Mouse (Mus musculus): ENCODE results near the gene Zfp462. TPM values are rescaled to one million over a fixed set of nuclear protein-coding genes. Genes with fewer than 3 reads are reported as not detected.

Gene Zfp462
- polyA plus RNA-seq, 1 experiment from 2014 or later = 9.0 TPM

DNA sequence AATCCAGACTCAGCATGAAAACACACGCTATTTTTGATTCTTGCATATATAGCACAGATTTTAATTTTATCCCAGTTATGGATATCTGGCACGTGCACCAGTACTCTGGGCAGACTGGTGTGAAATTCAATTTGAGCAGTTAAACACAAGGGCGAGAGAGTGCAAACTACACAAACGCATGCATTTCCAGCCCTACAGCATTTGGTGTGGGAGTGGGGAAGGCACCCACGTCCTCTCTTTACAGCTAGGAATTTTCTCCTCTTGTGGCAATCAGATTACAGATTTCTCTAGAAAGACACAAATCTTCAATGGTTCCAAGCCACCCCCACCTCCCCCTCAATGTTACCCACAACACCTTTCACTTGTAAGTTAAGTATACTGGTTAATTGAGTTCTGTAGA lies 114.1 kb downstream of the Zfp462 start:
- peaks cover 21% of the 10 kb centered on the region for H3K36me3 ChIP-seq (ENCODE audit: control insufficient read depth, insufficient read depth, low read length)

DNA sequence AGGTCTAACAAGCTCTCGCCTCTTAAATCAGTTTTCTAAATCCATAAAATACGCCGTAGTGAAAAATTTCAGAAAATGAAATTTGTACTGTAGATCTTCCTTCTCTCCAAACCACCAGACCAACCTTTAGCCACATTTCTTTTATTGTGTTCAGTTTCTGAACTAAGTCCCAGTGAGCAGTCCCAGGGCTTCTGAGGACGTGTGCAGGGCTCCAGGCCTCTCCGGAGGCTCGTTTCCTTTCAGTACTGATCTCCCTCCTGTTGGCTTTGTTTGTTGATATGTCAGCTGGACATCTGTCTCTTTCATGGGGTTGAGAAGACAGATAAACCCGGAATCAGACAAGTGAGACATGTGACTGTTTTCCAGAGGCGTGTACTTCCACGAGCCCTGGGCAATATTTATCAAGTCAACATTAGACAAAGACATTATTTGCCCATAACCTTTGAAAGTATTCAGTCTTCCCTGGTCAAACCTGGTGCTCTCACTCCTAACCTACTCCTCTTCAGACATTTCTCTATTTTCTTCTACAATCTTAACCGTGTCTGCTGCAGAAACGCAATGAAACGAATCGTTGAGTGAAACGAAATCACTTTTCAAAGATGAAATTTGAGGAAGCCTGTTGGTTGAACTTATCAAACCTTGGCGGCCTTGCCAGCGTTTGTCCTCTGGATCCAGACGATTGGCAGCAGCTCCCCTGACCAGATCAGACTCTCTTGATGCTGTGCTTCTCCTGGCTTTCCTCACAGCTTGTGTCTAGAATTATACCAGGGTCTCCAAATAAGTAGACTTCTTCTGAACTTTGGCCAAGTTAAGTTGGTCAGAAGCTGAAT lies 121.7 kb downstream of the Zfp462 start:
- no peaks in the 10 kb centered on the region for H3K9me3 ChIP-seq (ENCODE audit: control insufficient read depth, low read length)
- ATAC-seq = no peak
- H3K36me3 ChIP-seq (ENCODE audit: control insufficient read depth, insufficient read depth, low read length) = peaks cover 20% of the 10 kb centered on the region
- H3K9ac ChIP-seq (ENCODE audit: low read depth, low read length) = no peak overlapping the region
- H3K4me1 ChIP-seq (ENCODE audit: control insufficient read depth, insufficient read depth, low read depth, low read length) = no peaks in the 10 kb centered on the region
- 78% methylated on average over 17 of the region's 17 CpGs for WGBS
- H3K4me3 ChIP-seq (ENCODE audit: low read length) = no peak overlapping the region
- no peak overlapping the region for H3K27ac ChIP-seq (ENCODE audit: low read depth, low read length)
- no peaks in the 10 kb centered on the region for H3K27me3 ChIP-seq (replicated peaks; ENCODE audit: control insufficient read depth, insufficient read depth, low read length)
- no peak overlapping the region for H3K4me2 ChIP-seq (ENCODE audit: low read length)

More for the DNA sequence above, 114.1 kb downstream of the Zfp462 start:
- H3K4me2 ChIP-seq (ENCODE audit: low read length) = no peak overlapping the region
- no peaks in the 10 kb centered on the region for H3K4me1 ChIP-seq (ENCODE audit: control insufficient read depth, insufficient read depth, low read depth, low read length)
- no peak overlapping the region for H3K27ac ChIP-seq (ENCODE audit: low read depth, low read length)
- H3K9me3 ChIP-seq (ENCODE audit: control insufficient read depth, low read length) = no peaks in the 10 kb centered on the region
- WGBS = 75% methylated on average over 5 of the region's 5 CpGs
- no peak overlapping the region for H3K4me3 ChIP-seq (ENCODE audit: low read length)
- ATAC-seq = no peak
- no peak overlapping the region for H3K9ac ChIP-seq (ENCODE audit: low read depth, low read length)
- no peaks in the 10 kb centered on the region for H3K27me3 ChIP-seq (replicated peaks; ENCODE audit: control insufficient read depth, insufficient read depth, low read length)

DNA sequence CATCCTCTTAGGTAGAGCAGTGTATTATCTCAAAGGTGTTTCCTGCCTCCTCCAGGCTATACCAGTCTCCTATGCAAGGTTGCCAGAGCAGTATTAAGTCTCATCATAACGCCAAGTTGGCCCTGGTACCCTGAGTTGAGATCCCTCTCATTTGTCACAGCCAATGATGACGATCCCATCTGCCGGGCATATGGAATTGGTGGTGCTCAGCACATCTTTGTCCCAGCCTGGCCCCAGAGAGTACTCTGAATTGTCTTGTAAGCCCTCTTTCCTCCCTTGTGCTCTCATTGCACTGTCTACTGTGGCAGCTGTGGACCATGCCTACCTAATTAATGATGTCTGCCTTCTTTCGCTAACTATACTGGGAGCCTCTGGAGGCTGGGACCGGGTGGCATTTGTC lies 126.7 kb downstream of the Zfp462 start:
- WGBS = 38% methylated on average over 5 of the region's 5 CpGs
- Histone ChIP-seq H3K4me2 (ENCODE audit: low read length) (no peak overlapping the region), H3K4me3 (ENCODE audit: low read length) (no peak overlapping the region), H3K9me3 (ENCODE audit: control insufficient read depth, low read length) (no peaks in the 10 kb centered on the region), H3K4me1 (ENCODE audit: control insufficient read depth, insufficient read depth, low read depth, low read length) (no peaks in the 10 kb centered on the region), H3K9ac (ENCODE audit: low read depth, low read length) (no peak overlapping the region), H3K36me3 (ENCODE audit: control insufficient read depth, insufficient read depth, low read length) (peaks cover 13% of the 10 kb centered on the region), H3K27me3 (replicated peaks; ENCODE audit: control insufficient read depth, insufficient read depth, low read length) (no peaks in the 10 kb centered on the region), H3K27ac (ENCODE audit: low read depth, low read length) (no peak overlapping the region)
- peak; percentile 67 for ATAC-seq

GRCm38 (mm10) chr4:55077133-55077889 lies 132.5 kb downstream of the Zfp462 start:
- peaks cover 18% of the 10 kb centered on the region for H3K36me3 ChIP-seq (ENCODE audit: control insufficient read depth, insufficient read depth, low read length)
- peak overlapping the region; percentile 65 for H3K27ac ChIP-seq (ENCODE audit: low read depth, low read length)
- no peaks in the 10 kb centered on the region for H3K27me3 ChIP-seq (replicated peaks; ENCODE audit: control insufficient read depth, insufficient read depth, low read length)
- H3K9ac ChIP-seq (ENCODE audit: low read depth, low read length) = no peak overlapping the region
- no peak overlapping the region for H3K4me2 ChIP-seq (ENCODE audit: low read length)
- ATAC-seq = peak; percentile 73
- WGBS = 22% methylated on average over 11 of the region's 11 CpGs
- H3K4me1 ChIP-seq (ENCODE audit: control insufficient read depth, insufficient read depth, low read depth, low read length) = peaks cover 15% of the 10 kb centered on the region
- no peaks in the 10 kb centered on the region for H3K9me3 ChIP-seq (ENCODE audit: control insufficient read depth, low read length)
- H3K4me3 ChIP-seq (ENCODE audit: low read length) = no peak overlapping the region

GRCm38 (mm10) chr4:55077902-55078716 lies 133.3 kb downstream of the Zfp462 start:
- peak; percentile 54; the same call in 1 of the 2 replicates for ATAC-seq
- H3K4me3 ChIP-seq (ENCODE audit: low read length) = no peak overlapping the region
- H3K27me3 ChIP-seq (replicated peaks; ENCODE audit: control insufficient read depth, insufficient read depth, low read length) = no peaks in the 10 kb centered on the region
- WGBS = 48% methylated on average over 16 of the region's 16 CpGs
- H3K4me2 ChIP-seq (ENCODE audit: low read length) = no peak overlapping the region
- H3K9me3 ChIP-seq (ENCODE audit: control insufficient read depth, low read length) = no peaks in the 10 kb centered on the region
- peaks cover 18% of the 10 kb centered on the region for H3K36me3 ChIP-seq (ENCODE audit: control insufficient read depth, insufficient read depth, low read length)
- H3K27ac ChIP-seq (ENCODE audit: low read depth, low read length) = peak overlapping the region; percentile 65
- no peak overlapping the region for H3K9ac ChIP-seq (ENCODE audit: low read depth, low read length)
- H3K4me1 ChIP-seq (ENCODE audit: control insufficient read depth, insufficient read depth, low read depth, low read length) = peaks cover 15% of the 10 kb centered on the region

DNA sequence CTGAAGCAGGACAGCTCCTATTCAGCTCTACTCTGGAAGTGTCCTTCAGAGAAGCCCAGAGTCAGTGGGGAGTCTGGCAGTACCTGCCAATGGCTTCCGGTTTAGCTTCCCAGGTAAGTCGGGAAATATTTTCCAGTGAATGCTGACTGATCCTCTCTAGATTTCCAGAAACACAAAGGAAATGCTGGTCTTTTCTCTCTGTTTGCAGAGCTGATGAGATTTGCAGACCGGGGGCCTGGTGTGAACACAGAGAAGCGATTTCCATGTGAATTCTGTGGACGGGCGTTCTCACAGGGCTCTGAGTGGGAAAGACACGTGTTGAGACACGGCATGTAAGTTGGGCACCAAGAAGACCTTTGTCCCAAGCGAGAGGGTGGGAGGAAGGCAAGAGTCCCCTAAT lies 134.2 kb downstream of the Zfp462 start:
- Histone ChIP-seq H3K36me3 (ENCODE audit: control insufficient read depth, insufficient read depth, low read length) (peaks cover 22% of the 10 kb centered on the region), H3K27ac (ENCODE audit: low read depth, low read length) (no peak overlapping the region)
- WGBS = 87% methylated on average over 9 of the region's 9 CpGs

GRCm38 (mm10) chr4:55084080-55084688 lies 139.3 kb downstream of the Zfp462 start:
- Histone ChIP-seq H3K27me3 (replicated peaks; ENCODE audit: control insufficient read depth, insufficient read depth, low read length) (no peaks in the 10 kb centered on the region), H3K4me3 (ENCODE audit: low read length) (no peak overlapping the region), H3K36me3 (ENCODE audit: control insufficient read depth, insufficient read depth, low read length) (peaks cover 19% of the 10 kb centered on the region), H3K4me2 (ENCODE audit: low read length) (no peak overlapping the region), H3K9ac (ENCODE audit: low read depth, low read length) (no peak overlapping the region), H3K4me1 (ENCODE audit: control insufficient read depth, insufficient read depth, low read depth, low read length) (no peaks in the 10 kb centered on the region), H3K9me3 (ENCODE audit: control insufficient read depth, low read length) (no peaks in the 10 kb centered on the region), H3K27ac (ENCODE audit: low read depth, low read length) (no peak overlapping the region)
- 86% methylated on average over 6 of the region's 6 CpGs for WGBS
- ATAC-seq = no peak

More for the DNA sequence above, 134.2 kb downstream of the Zfp462 start:
- Histone ChIP-seq H3K4me3 (ENCODE audit: low read length) (no peak overlapping the region), H3K27me3 (replicated peaks; ENCODE audit: control insufficient read depth, insufficient read depth, low read length) (no peaks in the 10 kb centered on the region), H3K4me2 (ENCODE audit: low read length) (no peak overlapping the region), H3K9me3 (ENCODE audit: control insufficient read depth, low read length) (no peaks in the 10 kb centered on the region), H3K4me1 (ENCODE audit: control insufficient read depth, insufficient read depth, low read depth, low read length) (peaks cover 15% of the 10 kb centered on the region), H3K9ac (ENCODE audit: low read depth, low read length) (no peak overlapping the region)
- no peak for ATAC-seq

GRCm38 (mm10) chr4:55088153-55088552 lies 143.3 kb downstream of the Zfp462 start:
- Histone ChIP-seq H3K4me3 (ENCODE audit: low read length) (no peak overlapping the region), H3K4me2 (ENCODE audit: low read length) (no peak overlapping the region), H3K27ac (ENCODE audit: low read depth, low read length) (no peak overlapping the region), H3K9ac (ENCODE audit: low read depth, low read length) (no peak overlapping the region), H3K27me3 (replicated peaks; ENCODE audit: control insufficient read depth, insufficient read depth, low read length) (no peaks in the 10 kb centered on the region), H3K4me1 (ENCODE audit: control insufficient read depth, insufficient read depth, low read depth, low read length) (no peaks in the 10 kb centered on the region), H3K36me3 (ENCODE audit: control insufficient read depth, insufficient read depth, low read length) (peaks cover 3% of the 10 kb centered on the region; the same call in 1 of the 2 replicates), H3K9me3 (ENCODE audit: control insufficient read depth, low read length) (no peaks in the 10 kb centered on the region)
- ATAC-seq = no peak
- WGBS = 86% methylated on average over 3 of the region's 3 CpGs
